Mouse (Mus musculus): Measurements from ENCODE around the gene Phf11a. TPM values are rescaled to one million over a fixed set of nuclear protein-coding genes. Genes with fewer than 3 reads are reported as not detected.
"Not testable (repeated sequence)": the region's sequence is repeated elsewhere in the genome, so short reads cannot be mapped to it uniquely, and the experiment has no call there.

The Phf11a gene
- polyA plus RNA-seq (2015; fragmentation: Nextera tagmentation; extraction: Ambion mirVana) = 0.15 and 0.22 TPM in 2 replicates

DNA sequence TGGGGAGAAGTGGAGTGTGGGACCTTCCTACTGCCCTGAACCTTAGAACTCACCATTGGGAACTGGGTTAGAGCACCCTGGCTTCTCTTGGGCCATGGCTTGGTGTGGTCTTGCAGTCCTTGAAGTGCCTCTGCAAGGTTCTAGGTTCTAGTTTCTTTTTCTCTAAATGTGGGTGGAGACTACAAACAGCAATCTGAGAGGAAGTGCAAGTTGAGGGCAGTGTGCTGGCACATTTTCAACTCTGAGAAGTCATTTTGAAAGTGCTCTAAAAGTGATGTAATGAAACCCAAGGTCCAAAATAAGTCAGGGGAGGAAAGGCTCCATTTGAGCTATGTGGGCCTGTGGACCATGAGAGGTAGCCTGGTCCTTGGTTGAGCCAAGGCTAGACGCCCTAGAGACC lies at the start of gene Phf11a:
Phf11a (minus strand) TSS at position 132 of the 400 bp plus-strand sequence.
- H3K27me3 ChIP-seq (ENCODE audit: control insufficient read depth, insufficient read depth, low read depth, low read length); ATAC-seq (ENCODE audit: low read depth); H3K27ac ChIP-seq (ENCODE audit: low read length); H3K9ac ChIP-seq (ENCODE audit: low read depth, low read length); H3K4me2 ChIP-seq (ENCODE audit: low read depth, low read length); H3K4me1 ChIP-seq (ENCODE audit: control insufficient read depth, low read depth, low read length); H3K9me3 ChIP-seq (replicated peaks; ENCODE audit: control insufficient read depth, low read length); H3K36me3 ChIP-seq (ENCODE audit: control insufficient read depth, insufficient read depth); H3K4me3 ChIP-seq (ENCODE audit: low read depth, low read length): not testable (repeated sequence)
- WGBS (ENCODE audit: insufficient replicate concordance) = 55% methylated on average over 1 of the region's 1 CpGs

DNA sequence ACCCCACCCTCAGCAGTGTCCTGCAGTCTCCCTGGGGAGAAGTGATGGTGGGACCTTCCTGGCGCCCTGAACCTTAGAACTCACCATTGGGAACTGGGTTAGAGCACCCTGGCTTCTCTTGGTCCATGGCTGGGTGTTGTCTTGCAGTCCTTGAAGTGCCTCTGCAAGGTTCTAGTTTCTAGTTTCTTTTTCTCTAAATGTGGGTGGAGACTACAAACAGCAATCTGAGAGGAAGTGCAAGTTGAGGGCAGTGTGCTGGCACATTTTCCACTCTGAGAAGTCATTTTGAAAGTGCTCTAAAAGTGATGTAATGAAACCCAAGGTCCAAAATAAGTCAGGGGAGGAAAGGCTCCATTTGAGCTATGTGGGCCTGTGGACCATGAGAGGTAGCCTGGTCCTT lies 43.9 kb upstream of the Phf11a start, which contains the start of gene Phf11b:
Phf11b (minus strand) TSS at position 163 of the 400 bp plus-strand sequence.
- not testable (repeated sequence) for H3K9ac ChIP-seq (ENCODE audit: low read depth, low read length); H3K4me3 ChIP-seq (ENCODE audit: low read depth, low read length); H3K4me2 ChIP-seq (ENCODE audit: low read depth, low read length); H3K27me3 ChIP-seq (ENCODE audit: control insufficient read depth, insufficient read depth, low read depth, low read length); ATAC-seq (ENCODE audit: low read depth); H3K27ac ChIP-seq (ENCODE audit: low read length); H3K36me3 ChIP-seq (ENCODE audit: control insufficient read depth, insufficient read depth); H3K9me3 ChIP-seq (replicated peaks; ENCODE audit: control insufficient read depth, low read length); H3K4me1 ChIP-seq (ENCODE audit: control insufficient read depth, low read depth, low read length)
- WGBS (ENCODE audit: insufficient replicate concordance) = 29% methylated on average over 1 of the region's 1 CpGs

GRCm38 (mm10) chr14:59339541-59339940 lies 42.2 kb upstream of the Phf11a start:
- no peak overlapping the region for H3K4me2 ChIP-seq (ENCODE audit: low read depth, low read length)
- no peak overlapping the region for H3K9ac ChIP-seq (ENCODE audit: low read depth, low read length)
- no peak overlapping the region for H3K4me3 ChIP-seq (ENCODE audit: low read depth, low read length)
- no peak overlapping the region for H3K27ac ChIP-seq (ENCODE audit: low read length)
- H3K36me3 ChIP-seq (ENCODE audit: control insufficient read depth, insufficient read depth) = no peaks in the 10 kb centered on the region
- ATAC-seq (ENCODE audit: low read depth) = no peak
- H3K9me3 ChIP-seq (replicated peaks; ENCODE audit: control insufficient read depth, low read length) = no peaks in the 10 kb centered on the region
- WGBS (ENCODE audit: insufficient replicate concordance) = 60% methylated on average over 1 of the region's 1 CpGs
- H3K27me3 ChIP-seq (ENCODE audit: control insufficient read depth, insufficient read depth, low read depth, low read length) = no peaks in the 10 kb centered on the region
- no peaks in the 10 kb centered on the region for H3K4me1 ChIP-seq (ENCODE audit: control insufficient read depth, low read depth, low read length)

- not testable (repeated sequence) for H3K9ac ChIP-seq (ENCODE audit: low read depth, low read length); ATAC-seq (ENCODE audit: low read depth); H3K4me1 ChIP-seq (ENCODE audit: control insufficient read depth, low read depth, low read length); H3K9me3 ChIP-seq (replicated peaks; ENCODE audit: control insufficient read depth, low read length); H3K36me3 ChIP-seq (ENCODE audit: control insufficient read depth, insufficient read depth); H3K27ac ChIP-seq (ENCODE audit: low read length); H3K4me3 ChIP-seq (ENCODE audit: low read depth, low read length); H3K4me2 ChIP-seq (ENCODE audit: low read depth, low read length); H3K27me3 ChIP-seq (ENCODE audit: control insufficient read depth, insufficient read depth, low read depth, low read length)
- 63% methylated on average over 3 of the region's 3 CpGs for WGBS (ENCODE audit: insufficient replicate concordance)
These were observed 38.7 kb upstream of the Phf11a start for GRCm38 (mm10) chr14:59336056-59336455.

GRCm38 (mm10) chr14:59330499-59330898 lies 33.2 kb upstream of the Phf11a start:
- not testable (repeated sequence) for H3K4me2 ChIP-seq (ENCODE audit: low read depth, low read length); H3K36me3 ChIP-seq (ENCODE audit: control insufficient read depth, insufficient read depth); H3K4me1 ChIP-seq (ENCODE audit: control insufficient read depth, low read depth, low read length); ATAC-seq (ENCODE audit: low read depth); H3K9ac ChIP-seq (ENCODE audit: low read depth, low read length); H3K4me3 ChIP-seq (ENCODE audit: low read depth, low read length); H3K27ac ChIP-seq (ENCODE audit: low read length); H3K27me3 ChIP-seq (ENCODE audit: control insufficient read depth, insufficient read depth, low read depth, low read length); H3K9me3 ChIP-seq (replicated peaks; ENCODE audit: control insufficient read depth, low read length)
- 46% methylated on average over 3 of the region's 3 CpGs for WGBS (ENCODE audit: insufficient replicate concordance)

DNA sequence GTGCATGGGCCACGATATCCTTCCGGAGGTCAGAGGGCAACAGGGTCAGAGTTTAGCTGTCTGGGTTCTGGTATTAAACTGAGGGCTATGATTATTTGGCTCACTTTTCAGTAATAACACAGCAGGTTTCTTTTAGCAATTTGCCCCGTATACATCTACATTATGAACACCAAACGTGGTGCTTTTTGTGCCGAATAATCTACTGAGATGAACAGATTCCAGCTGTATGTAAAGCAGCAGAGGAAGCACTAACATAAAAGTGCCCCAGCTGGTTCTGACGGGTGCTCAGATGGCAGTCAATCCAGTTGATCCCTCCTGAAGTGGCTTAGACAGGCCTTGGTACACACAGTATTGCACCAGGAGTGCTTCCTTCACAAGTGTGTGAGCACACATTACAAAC lies 22.6 kb upstream of the Phf11a start:
- not testable (repeated sequence) for H3K36me3 ChIP-seq (ENCODE audit: control insufficient read depth, insufficient read depth); H3K4me3 ChIP-seq (ENCODE audit: low read depth, low read length); H3K27ac ChIP-seq (ENCODE audit: low read length); H3K9me3 ChIP-seq (replicated peaks; ENCODE audit: control insufficient read depth, low read length); H3K9ac ChIP-seq (ENCODE audit: low read depth, low read length); H3K27me3 ChIP-seq (ENCODE audit: control insufficient read depth, insufficient read depth, low read depth, low read length); H3K4me1 ChIP-seq (ENCODE audit: control insufficient read depth, low read depth, low read length); H3K4me2 ChIP-seq (ENCODE audit: low read depth, low read length); ATAC-seq (ENCODE audit: low read depth)
- WGBS (ENCODE audit: insufficient replicate concordance) = 73% methylated on average over 6 of the region's 6 CpGs

- not testable (repeated sequence) for H3K27ac ChIP-seq (ENCODE audit: low read length); H3K4me3 ChIP-seq (ENCODE audit: low read depth, low read length); H3K36me3 ChIP-seq (ENCODE audit: control insufficient read depth, insufficient read depth); H3K9me3 ChIP-seq (replicated peaks; ENCODE audit: control insufficient read depth, low read length); H3K4me1 ChIP-seq (ENCODE audit: control insufficient read depth, low read depth, low read length); ATAC-seq (ENCODE audit: low read depth); H3K27me3 ChIP-seq (ENCODE audit: control insufficient read depth, insufficient read depth, low read depth, low read length); H3K9ac ChIP-seq (ENCODE audit: low read depth, low read length); H3K4me2 ChIP-seq (ENCODE audit: low read depth, low read length)
- 88% methylated on average over 3 of the region's 3 CpGs for WGBS (ENCODE audit: insufficient replicate concordance)
These were observed 21.7 kb upstream of the Phf11a start for GRCm38 (mm10) chr14:59319036-59319435.

GRCm38 (mm10) chr14:59291769-59292168 lies 5.6 kb downstream of the Phf11a start:
- H3K27me3 ChIP-seq (ENCODE audit: control insufficient read depth, insufficient read depth, low read depth, low read length) = not testable (repeated sequence)

DNA sequence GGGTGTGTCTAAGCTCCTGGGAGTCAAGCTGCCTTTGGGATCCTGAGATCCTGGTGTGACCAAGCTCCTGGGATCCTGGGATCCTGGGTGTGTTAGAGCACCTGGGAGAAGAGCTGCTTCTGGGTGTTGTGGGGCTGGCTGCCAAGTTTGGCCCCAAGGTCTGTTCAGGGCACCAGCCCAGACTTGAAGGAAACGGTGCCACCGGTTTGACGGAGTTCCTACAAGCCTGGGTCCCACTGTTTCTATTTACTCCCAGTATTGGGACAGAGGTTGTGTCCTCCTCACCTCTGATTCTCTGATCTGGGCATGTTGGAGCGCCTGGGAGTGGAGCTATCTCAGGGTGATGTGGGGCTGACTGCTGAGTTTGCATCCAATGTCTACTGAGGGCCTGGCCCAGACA lies 22.4 kb downstream of the Phf11a start:
- ATAC-seq (ENCODE audit: low read depth); H3K36me3 ChIP-seq (ENCODE audit: control insufficient read depth, insufficient read depth); H3K4me3 ChIP-seq (ENCODE audit: low read depth, low read length); H3K27me3 ChIP-seq (ENCODE audit: control insufficient read depth, insufficient read depth, low read depth, low read length); H3K4me1 ChIP-seq (ENCODE audit: control insufficient read depth, low read depth, low read length); H3K9me3 ChIP-seq (replicated peaks; ENCODE audit: control insufficient read depth, low read length); H3K9ac ChIP-seq (ENCODE audit: low read depth, low read length); H3K27ac ChIP-seq (ENCODE audit: low read length); H3K4me2 ChIP-seq (ENCODE audit: low read depth, low read length): not testable (repeated sequence)
- WGBS (ENCODE audit: insufficient replicate concordance) = 67% methylated on average over 4 of the region's 4 CpGs

More at GRCm38 (mm10) chr14:59291769-59292168, 5.6 kb downstream of the Phf11a start:
- not testable (repeated sequence) for H3K9me3 ChIP-seq (replicated peaks; ENCODE audit: control insufficient read depth, low read length); H3K27ac ChIP-seq (ENCODE audit: low read length); H3K36me3 ChIP-seq (ENCODE audit: control insufficient read depth, insufficient read depth); H3K4me2 ChIP-seq (ENCODE audit: low read depth, low read length); H3K4me3 ChIP-seq (ENCODE audit: low read depth, low read length); H3K4me1 ChIP-seq (ENCODE audit: control insufficient read depth, low read depth, low read length); H3K9ac ChIP-seq (ENCODE audit: low read depth, low read length)
- ATAC-seq (ENCODE audit: low read depth) = peak; percentile 55

GRCm38 (mm10) chr14:59260056-59260455 lies 37.3 kb downstream of the Phf11a start, which contains the start of gene Gm6904:
Gene Gm6904, minus strand, starts transcription at chr14:59260216.
- Histone ChIP-seq H3K9me3 (replicated peaks; ENCODE audit: control insufficient read depth, low read length) (no peaks in the 10 kb centered on the region), H3K36me3 (ENCODE audit: control insufficient read depth, insufficient read depth) (no peaks in the 10 kb centered on the region), H3K9ac (ENCODE audit: low read depth, low read length) (no peak within 1 kb of the TSS), H3K4me2 (ENCODE audit: low read depth, low read length) (no peak within 1 kb of the TSS), H3K4me1 (ENCODE audit: control insufficient read depth, low read depth, low read length) (no peaks in the 10 kb centered on the region), H3K4me3 (ENCODE audit: low read depth, low read length) (no peak within 1 kb of the TSS), H3K27me3 (ENCODE audit: control insufficient read depth, insufficient read depth, low read depth, low read length) (no peaks in the 10 kb centered on the region), H3K27ac (ENCODE audit: low read length) (no peak within 1 kb of the TSS)
- 19% methylated on average over 3 of the region's 3 CpGs for WGBS (ENCODE audit: insufficient replicate concordance)
- ATAC-seq (ENCODE audit: low read depth) = no peak
